In the genomic region with DNA sequence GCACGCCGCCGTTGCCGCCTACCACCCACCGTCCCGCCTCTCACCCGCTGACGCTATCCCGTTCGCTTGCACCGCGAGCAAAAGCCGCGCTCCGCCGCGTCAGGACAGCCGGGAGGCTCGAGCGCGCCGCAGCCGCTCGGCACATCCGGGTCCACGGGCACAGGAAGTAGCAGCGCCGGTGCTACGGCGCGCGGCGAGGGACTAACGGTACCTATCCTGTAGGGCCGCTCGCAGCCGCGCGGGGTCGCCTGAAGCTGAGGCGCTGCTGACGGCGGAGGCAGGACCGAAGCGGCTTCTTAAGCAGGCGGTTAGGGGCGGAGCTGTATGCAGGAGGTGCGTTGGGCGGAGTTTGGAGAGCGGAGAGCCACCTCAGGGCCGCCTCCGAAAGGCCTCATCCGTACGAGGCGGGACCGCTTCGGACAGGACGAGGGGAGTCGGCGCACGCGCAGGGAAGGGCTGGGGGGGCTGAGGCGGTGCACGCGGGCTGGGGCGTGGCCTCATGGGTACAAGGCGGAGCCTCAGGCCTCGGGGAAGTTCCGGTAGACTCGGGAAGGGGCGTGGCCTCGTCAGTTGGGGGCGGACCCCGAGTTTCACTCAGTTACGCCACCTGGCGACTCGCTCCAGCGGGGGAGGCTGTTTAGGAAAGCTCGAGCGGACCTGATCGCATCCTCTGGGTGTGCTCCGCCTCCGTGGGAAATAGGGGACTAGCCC, we compare ENCODE assay signal across 8 mouse cellular contexts. TPM values are rescaled to one million over a fixed set of nuclear protein-coding genes. Genes with fewer than 3 reads are reported as not detected.
A peak's percentile ranks its signal among the peaks of the same experiment; 100 is the strongest.
DNase-seq lines count a peak whose midpoint lies in the region; ATAC-seq and TF ChIP-seq lines count a peak whose summit lies in the region.

A gene (minus strand): TSS at position 270 of the 711 bp plus-strand sequence.

- H3K27ac ChIP-seq in cortical plate, adult 2 months (ENCODE audit: insufficient read depth, low read length), result peak within 1 kb of the TSS; percentile 71; the same call in 1 of the 2 replicates

- H3K36me3 ChIP-seq in megakaryocyte, embryonic 14.5 days (replicated peaks; ENCODE audit: low read length), result peaks cover 44% of the 10 kb centered on the region

- DNase-seq in gastrocnemius, adult 8-10 months (ENCODE audit: low spot score in 2 of 2), result peak; percentile 99
- DNase-seq in hindlimb bud, embryonic 11.5 days (ENCODE audit: extremely low spot score, low read depth, low spot score), result peak; percentile 95
- peak; percentile 97 to 100 for DNase-seq in left cerebral cortex, adult 8-10 months (ENCODE audit: low spot score in 2 of 2)
- DNase-seq in right cerebral cortex, postnatal 10 days (ENCODE audit: low spot score in 2 of 2), result peak; percentile 100
- peak; percentile 100 for DNase-seq in urinary bladder, postnatal 25 days (ENCODE audit: low spot score)

- TF ChIP-seq CTCF in cortical plate, adult 2 months (IDR thresholded peaks at IDR 0.05; ENCODE audit: extremely low read depth, insufficient read depth, low read length), result peak; percentile 54

- H3K9me3 ChIP-seq in megakaryocyte, embryonic 14.5 days, result no peaks in the 10 kb centered on the region

- H3K4me1 ChIP-seq in cortical plate, adult 2 months (ENCODE audit: control insufficient read depth, insufficient read depth, low read length), result peaks cover 2% of the 10 kb centered on the region
- peaks cover 54% of the 10 kb centered on the region for H3K4me1 ChIP-seq in megakaryocyte, embryonic 14.5 days

- peak; percentile 82 for TF ChIP-seq POLR2A in cortical plate, adult 2 months (IDR thresholded peaks at IDR 0.05; ENCODE audit: extremely low read depth, insufficient read depth, low read length)

- peak; percentile 93 for ATAC-seq in activated CD4-positive, CD25-positive, alpha-beta regulatory T cell, adult 4 months

- no peaks in the 10 kb centered on the region for H3K27me3 ChIP-seq in megakaryocyte, embryonic 14.5 days (replicated peaks)

- H3K4me3 ChIP-seq in cortical plate, adult 2 months (ENCODE audit: insufficient read depth, low read length), result peak within 1 kb of the TSS; percentile 57
- H3K4me3 ChIP-seq in megakaryocyte, embryonic 14.5 days (replicated peaks), result peak within 1 kb of the TSS; percentile 99

RNA-seq across cellular contexts. Expression of the gene that starts here (rescaled TPM):
- polyA plus RNA-seq in activated CD4-positive, CD25-positive, alpha-beta regulatory T cell, adult 4 months (2017; shearing (Covaris generic)), result 10 to 100 TPM; 51.5 to 75.1 TPM
- polyA plus RNA-seq in cortical plate, adult 2 months (2012; rRNA removed), result 26.8 TPM in 2 replicates
- total RNA-seq in gastrocnemius, adult 8-10 months (2022), result 10 to 100 TPM; 18.9 to 23.7 (median 22.2) TPM
- 100 to 1,000 TPM; 103 to 121 (median 118) TPM for total RNA-seq in left cerebral cortex, adult 8-10 months (2022)
- 18.5 and 24.0 TPM in 2 replicates for polyA plus RNA-seq in megakaryocyte, embryonic 14.5 days (2012; ENCODE audit: insufficient read depth, low replicate concordance)

Comparison
In these comparisons a context has a peak if more than half of its experiments do, and no peak if none do; other contexts are left out.
1. Peak in every context shown above with its lines: DNase-seq, ATAC-seq, H3K4me3 ChIP-seq and H3K27ac ChIP-seq.
2. RNA of the gene that starts here (total RNA-seq): 103 to 121 TPM in left cerebral cortex, adult 8-10 months; 18.9 to 23.7 TPM in gastrocnemius, adult 8-10 months; every median in the first group is over 4 times any median in the second.